Mouse (Mus musculus) heart, adult 11 months (tissue): ENCODE results near the gene F2rl3.
A peak's percentile ranks its signal among the peaks of the same experiment; 100 is the strongest.

Experiments
- DNase-seq: peaks from one replicate; pipeline ENCODE4 v3.0.0; 2022

Gene F2rl3

GRCm38 (mm10) chr8:72761322-72762051, at the start of gene F2rl3:
Gene F2rl3, plus strand, starts transcription at chr8:72761880.
- DNase-seq: peak; percentile 96

- DNase-seq: no peak
Measured at GRCm38 (mm10) chr8:72712569-72712968, 49.1 kb upstream of the F2rl3 start.

GRCm38 (mm10) chr8:72716594-72716993, 45.1 kb upstream of the F2rl3 start:
- DNase-seq: no peak

GRCm38 (mm10) chr8:72720541-72720940, 41.1 kb upstream of the F2rl3 start:
- no peak for DNase-seq

- peak; percentile 99 for DNase-seq
Measured at GRCm38 (mm10) chr8:72722769-72723650, 38.7 kb upstream of the F2rl3 start, which contains the start of gene Sin3b. Gene Sin3b, plus strand, starts transcription at chr8:72723285.

GRCm38 (mm10) chr8:72723651-72724001, 38.1 kb upstream of the F2rl3 start:
- DNase-seq: no peak

- no peak for DNase-seq
Measured at GRCm38 (mm10) chr8:72728636-72729035, 33.0 kb upstream of the F2rl3 start.

- peak; percentile 95 for DNase-seq
Measured at GRCm38 (mm10) chr8:72735001-72735400, 26.7 kb upstream of the F2rl3 start.

- DNase-seq: no peak
Measured at GRCm38 (mm10) chr8:72736868-72737267, 24.8 kb upstream of the F2rl3 start.

GRCm38 (mm10) chr8:72746061-72746460, 15.6 kb upstream of the F2rl3 start:
- peak; percentile 86 for DNase-seq

GRCm38 (mm10) chr8:72749846-72750245, 11.8 kb upstream of the F2rl3 start:
- no peak for DNase-seq

GRCm38 (mm10) chr8:72750266-72750665, 11.4 kb upstream of the F2rl3 start:
- peak; percentile 81 for DNase-seq

- peak; percentile 81 for DNase-seq
Measured at GRCm38 (mm10) chr8:72751126-72751525, 10.6 kb upstream of the F2rl3 start.

- DNase-seq: peak; percentile 68
Measured at GRCm38 (mm10) chr8:72752289-72752688, 9.4 kb upstream of the F2rl3 start.

GRCm38 (mm10) chr8:72753165-72753564, 8.5 kb upstream of the F2rl3 start:
- peak; percentile 79 for DNase-seq

GRCm38 (mm10) chr8:72753781-72754180, 7.9 kb upstream of the F2rl3 start:
- DNase-seq: peak; percentile 81

GRCm38 (mm10) chr8:72756031-72756430, 5.6 kb upstream of the F2rl3 start:
- DNase-seq: peak; percentile 63

GRCm38 (mm10) chr8:72756771-72757390, 4.8 kb upstream of the F2rl3 start:
- DNase-seq: peak; percentile 88

GRCm38 (mm10) chr8:72757426-72758195, 4.1 kb upstream of the F2rl3 start:
- DNase-seq: peak; percentile 81

- DNase-seq: peak; percentile 30
Measured at GRCm38 (mm10) chr8:72758310-72758709, 3.4 kb upstream of the F2rl3 start.

GRCm38 (mm10) chr8:72760216-72760615, 1.5 kb upstream of the F2rl3 start:
- peak; percentile 80 for DNase-seq

GRCm38 (mm10) chr8:72762306-72762705, 626 bp downstream of the F2rl3 start:
- DNase-seq: peak; percentile 83

- DNase-seq: peak; percentile 70
Measured at GRCm38 (mm10) chr8:72765696-72766095, 4.0 kb downstream of the F2rl3 start.
